Mouse (Mus musculus) gastrocnemius, postnatal 4 days (tissue): ENCODE data around the gene Plpp7. TPM values are rescaled to one million over a fixed set of nuclear protein-coding genes. Genes with fewer than 3 reads are reported as not detected.
A peak's percentile ranks its signal among the peaks of the same experiment; 100 is the strongest.

Experiments used
- DNase-seq, 2 experiments: peaks; one replicate each; pipeline ENCODE4 v3.0.0; 2021 to 2022; ENCODE audit warnings: low spot score in 2 of 2, mixed read lengths in 2 of 2
- total RNA-seq, 2 experiments: library from RNA; stranded (reverse); gene quantifications; 2 replicates each; pipeline ENCODE4 v1.2.3; 2021

The Plpp7 gene
- total RNA-seq, 2 experiments from 2014 or later = 71.5 to 76.7 TPM

GRCm38 (mm10) chr2:32132567-32132992, 37.3 kb downstream of the Plpp7 start:
- DNase-seq = peak in 1 of 2 experiments; percentile 47

GRCm38 (mm10) chr2:32134039-32134438, 38.7 kb downstream of the Plpp7 start:
- DNase-seq = peak; percentile 64 to 80

- DNase-seq = peak; percentile 94 to 97
Observed at GRCm38 (mm10) chr2:32137667-32138266, 42.4 kb downstream of the Plpp7 start.

GRCm38 (mm10) chr2:32139377-32139776, 44.0 kb downstream of the Plpp7 start:
- no peak for DNase-seq

- DNase-seq = no peak
Observed at GRCm38 (mm10) chr2:32140498-32140934, 45.2 kb downstream of the Plpp7 start.

- DNase-seq = no peak
Observed at GRCm38 (mm10) chr2:32141602-32142001, 46.3 kb downstream of the Plpp7 start.

GRCm38 (mm10) chr2:32142368-32142767, 47.0 kb downstream of the Plpp7 start:
- no peak for DNase-seq

GRCm38 (mm10) chr2:32144633-32145032, 49.3 kb downstream of the Plpp7 start:
- DNase-seq = no peak

DNA sequence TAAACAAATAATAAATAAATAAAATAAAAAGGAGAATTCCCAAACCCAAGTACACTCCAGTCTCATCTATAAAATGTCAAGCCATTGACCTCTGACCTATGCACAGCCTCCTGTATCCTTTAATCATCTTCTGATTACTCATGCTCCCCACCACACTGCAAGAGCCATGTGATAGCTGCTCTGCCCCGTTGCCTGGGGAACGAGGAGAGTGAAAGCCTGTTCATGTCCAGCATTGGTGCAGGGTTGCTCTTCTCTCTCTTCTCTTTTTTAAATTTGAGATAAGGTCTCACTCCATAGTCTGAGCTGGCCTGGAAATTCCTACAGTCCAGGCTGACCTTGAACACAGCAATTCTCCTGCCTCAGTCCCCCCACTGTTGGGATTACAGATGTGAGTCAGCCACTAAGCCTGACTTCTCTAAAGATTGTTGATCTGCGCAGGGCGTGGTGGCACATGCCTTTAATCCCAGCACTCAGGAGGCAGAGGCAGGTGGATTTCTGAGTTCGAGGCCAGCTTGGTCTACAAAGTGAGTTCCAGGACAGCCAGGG, 51.4 kb downstream of the Plpp7 start:
- DNase-seq = no peak

DNA sequence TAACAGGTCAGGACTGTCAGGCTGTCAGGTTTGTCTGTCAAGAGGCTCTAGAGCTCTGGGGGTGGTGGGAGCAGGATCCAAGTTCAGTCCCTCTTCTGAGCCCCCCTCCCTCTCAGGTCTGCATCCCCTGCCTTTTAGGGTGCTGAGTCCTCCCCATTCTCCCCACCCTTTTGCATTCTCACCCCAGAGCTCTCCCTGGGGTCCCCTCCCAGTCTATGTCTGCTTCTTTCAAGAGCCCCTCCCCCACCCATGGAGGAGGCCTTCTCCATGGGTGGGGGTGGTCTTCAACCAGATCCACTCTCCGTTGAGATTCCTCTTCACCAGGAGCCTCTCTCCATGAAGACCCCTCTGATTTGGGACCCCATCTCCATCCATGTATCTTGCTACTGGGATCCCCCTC, 54.8 kb downstream of the Plpp7 start:
- no peak for DNase-seq

DNA sequence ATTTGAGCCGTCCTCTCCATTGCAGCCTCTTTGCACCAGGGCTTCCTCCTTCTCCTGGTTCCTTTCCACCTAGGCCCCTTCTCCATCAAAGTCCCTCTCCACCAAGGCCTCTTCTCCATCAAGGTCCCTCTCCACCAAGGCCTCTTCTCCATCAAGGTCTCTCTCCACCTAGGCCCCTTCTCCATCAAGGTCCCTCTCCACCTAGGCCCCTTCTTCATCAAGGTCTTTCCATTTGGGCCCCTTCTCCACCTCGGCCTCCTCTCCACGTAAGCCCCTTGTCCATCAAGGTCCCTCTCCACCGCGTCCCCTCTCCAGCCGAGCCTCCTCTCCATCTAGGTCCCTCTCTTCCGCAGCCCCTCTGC, 55.2 kb downstream of the Plpp7 start:
- no peak for DNase-seq

DNA sequence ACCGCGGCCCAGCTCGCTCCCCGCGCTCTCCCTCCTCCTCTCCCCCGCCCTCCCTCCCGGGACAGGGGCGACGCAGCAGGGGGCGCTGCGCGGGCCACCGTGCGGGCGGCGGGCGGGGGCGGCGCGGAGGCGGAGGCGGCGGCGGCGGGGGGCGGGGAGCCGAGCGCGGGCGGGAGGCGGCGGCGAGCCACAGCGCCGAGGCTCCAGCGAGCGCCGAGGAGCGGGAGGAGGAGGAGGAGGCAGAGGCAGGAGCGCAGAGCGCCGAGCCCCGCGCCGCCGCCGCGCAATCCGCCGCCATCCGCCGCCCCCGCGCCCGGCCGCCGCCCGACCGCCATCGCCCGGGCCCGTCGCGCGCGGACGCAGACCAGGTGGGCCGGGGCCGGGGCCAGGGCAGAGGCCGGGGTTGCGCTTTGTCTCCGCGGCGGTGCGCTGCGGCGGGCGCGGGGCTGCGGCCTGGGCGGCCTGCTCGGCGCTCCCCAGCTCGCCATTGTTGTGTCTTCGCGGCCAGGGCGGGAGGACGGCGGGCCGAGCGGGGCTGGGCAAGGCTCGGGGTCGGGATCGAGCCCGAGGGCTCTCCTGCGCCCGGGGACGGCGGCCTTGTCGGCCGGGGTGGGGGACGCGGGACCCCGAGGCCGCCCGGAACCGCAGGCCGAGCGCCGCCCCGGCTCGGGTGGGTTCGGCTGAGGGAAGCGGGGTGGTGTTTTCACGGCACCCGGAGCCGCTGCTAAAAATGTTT, 55.8 kb downstream of the Plpp7 start, which contains the start of gene Prrc2b:
Gene Prrc2b (plus strand): TSS at position 159 of the 736 bp plus-strand sequence.
- peak; percentile 64 to 73 for DNase-seq

DNA sequence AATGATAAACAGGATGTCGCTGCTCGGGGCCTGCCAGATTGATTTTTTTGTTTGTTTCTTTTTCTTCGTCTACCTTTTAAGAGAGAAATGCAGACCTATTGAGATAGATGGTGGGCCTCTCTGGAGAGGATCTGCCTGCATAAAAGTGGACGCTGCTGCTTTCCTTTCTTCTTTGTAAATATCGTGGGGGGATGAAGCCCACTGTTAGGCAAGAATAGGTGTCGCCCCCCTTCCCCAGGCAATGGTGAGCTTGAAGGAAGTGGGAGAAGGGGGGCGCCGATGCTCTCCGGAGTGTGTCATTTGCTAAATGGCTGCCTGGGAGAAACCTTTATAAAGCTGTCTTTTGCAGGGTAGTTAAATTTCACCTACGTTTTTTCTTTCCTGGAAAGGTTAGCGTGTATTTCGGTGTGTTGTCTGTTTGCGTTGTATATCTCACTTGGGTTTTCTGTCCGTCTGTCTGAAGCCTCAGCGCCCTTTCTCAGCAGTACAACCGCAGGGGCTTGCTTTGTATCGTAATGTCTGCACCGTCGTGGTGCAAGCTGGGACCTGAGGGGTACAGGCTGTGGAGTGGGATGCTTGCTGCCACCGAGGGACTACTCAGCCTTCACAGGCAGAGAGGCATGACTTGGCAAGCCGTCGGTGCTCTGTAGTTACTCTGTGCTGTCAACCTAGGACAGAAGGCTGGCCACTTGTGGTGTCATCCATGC, 56.5 kb downstream of the Plpp7 start:
- DNase-seq = no peak

DNA sequence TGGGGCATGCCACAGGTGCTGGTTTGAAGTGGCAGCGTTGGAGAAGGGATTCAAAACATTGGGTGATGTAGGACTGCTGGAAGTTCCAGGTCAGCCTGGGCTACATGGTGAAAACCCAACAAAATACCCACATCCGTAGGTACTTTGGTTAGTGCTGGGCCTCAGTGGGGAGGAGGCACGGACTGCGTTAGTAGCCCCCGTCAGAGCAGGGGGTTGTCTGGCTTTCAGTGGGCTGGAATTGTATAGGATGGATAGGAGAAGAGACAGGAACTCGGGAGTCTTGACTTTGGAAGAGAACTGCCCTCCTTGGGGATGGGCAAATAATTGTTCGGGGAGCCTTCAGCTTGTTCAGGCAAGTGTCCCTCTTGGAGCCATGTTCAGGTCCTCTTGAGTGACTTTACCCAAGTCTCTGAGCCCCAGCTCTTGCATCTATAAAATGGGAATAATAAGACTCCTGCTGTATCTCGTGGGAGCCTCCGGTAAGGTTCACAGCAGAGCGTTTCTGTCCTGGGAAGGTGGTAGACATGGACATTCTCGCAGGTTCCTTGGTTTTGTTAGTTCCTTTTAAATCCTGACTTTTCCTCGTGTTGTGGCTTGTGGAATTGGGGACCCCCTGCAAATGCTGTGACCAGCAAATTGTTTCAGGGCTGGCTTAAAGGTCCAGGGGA, 57.2 kb downstream of the Plpp7 start:
- DNase-seq = no peak

DNA sequence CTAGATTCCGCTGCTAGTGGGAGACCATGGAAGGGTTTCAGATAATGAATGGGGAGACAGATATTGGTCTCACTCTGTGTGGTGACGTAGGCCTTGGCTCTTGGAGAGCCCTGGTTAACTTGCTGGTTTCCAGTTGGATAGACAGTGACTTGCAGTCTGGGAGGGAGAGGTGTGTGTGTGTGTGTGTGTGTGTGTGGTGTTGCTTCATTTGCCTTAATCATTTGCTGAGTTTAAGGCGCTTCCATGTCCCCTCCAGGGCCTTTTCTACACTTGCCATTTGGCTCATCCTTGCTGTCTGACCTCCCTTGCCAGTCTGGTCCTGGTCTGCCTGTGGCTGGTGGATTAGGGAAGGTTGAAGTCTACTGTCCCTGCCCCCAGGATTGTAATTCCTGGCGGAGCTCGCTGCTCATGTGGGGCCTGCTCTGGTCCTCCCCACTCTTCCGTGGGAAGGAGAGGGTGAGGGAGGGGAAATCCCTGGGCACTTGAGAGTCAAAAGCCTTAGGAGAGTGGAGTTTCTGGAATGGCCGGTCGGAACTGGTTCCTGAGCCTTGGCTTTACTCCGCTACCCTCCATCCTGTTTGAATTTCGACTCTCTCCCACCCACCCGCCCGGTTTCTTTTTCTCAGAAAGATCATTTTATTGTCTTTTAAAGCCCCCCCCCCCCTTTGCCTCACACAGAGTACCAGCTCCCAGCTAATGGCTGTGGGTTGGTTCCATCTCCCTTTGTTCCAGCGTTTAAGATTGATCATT, 57.9 kb downstream of the Plpp7 start:
- DNase-seq = peak in 1 of 2 experiments; percentile 40

DNA sequence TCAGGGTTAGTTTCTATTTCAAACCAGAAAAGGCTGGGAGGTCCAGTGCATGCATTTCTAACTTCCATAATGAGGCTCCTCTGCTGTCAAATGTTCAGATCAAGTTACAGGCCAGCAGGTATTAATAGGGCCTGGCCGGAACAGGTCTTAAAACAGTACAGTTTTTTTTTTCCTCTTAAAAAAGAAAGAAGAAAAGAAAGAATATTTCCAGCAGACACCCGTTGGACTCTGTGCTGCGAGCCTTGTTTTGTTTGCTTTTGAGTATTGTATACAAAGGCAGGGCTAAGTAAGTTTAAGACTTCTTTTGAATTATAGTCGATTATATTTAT, 58.4 kb downstream of the Plpp7 start:
- DNase-seq = no peak

GRCm38 (mm10) chr2:32154334-32154997, 59.1 kb downstream of the Plpp7 start:
- no peak for DNase-seq

- no peak for DNase-seq
Observed at GRCm38 (mm10) chr2:32154998-32155541, 59.7 kb downstream of the Plpp7 start.

DNA sequence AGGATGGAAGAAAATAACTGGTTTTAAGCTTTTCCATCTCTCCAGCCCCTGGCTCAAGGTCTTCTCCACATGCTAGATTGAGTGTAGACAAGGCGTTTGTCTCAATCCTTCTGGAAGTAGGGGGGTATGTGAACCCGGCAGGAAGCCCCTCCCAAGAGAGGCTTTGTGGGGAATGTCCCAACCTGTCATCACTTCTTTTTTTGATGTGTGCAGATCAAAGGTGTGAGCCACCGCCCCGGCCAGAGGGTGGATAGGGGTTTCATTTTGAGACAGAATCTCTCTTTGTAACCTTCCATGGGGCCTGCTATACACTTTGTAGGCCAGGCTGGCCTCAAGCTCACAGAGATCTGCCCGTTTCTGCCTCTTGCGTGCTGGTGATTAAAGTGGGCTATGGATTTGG, 60.3 kb downstream of the Plpp7 start:
- DNase-seq = no peak

DNA sequence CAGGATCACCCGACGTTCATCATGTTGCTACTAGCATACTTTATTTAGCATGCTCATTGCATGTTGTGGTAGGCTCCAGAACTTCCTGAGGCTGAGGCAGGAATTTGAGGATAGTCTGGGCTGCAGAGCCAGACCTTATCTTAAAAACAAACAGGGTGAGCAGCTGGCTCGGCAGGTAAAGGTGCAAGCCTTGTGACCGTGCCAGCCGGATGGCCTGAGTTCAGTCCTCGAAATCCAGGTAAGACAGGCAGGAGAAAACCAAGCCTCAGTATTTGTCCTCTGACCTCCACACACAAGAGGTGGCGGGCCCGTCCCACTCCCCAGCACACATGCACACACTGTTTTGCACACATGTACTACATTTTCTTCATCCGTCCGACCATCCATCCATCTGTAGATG, 61.3 kb downstream of the Plpp7 start:
- DNase-seq = no peak
